Mouse (Mus musculus): ENCODE results near the gene 9930111J21Rik1.
"Not testable (repeated sequence)": the region's sequence is repeated elsewhere in the genome, so short reads cannot be mapped to it uniquely, and the experiment has no call there.

The 9930111J21Rik1 gene

GRCm38 (mm10) chr11:48908459-48908858 is 70.7 kb downstream of the 9930111J21Rik1 start:
- DNase-seq: no peak

- DNase-seq: no peak
These were observed 77.2 kb downstream of the 9930111J21Rik1 start, which contains the start of gene Gm5431 for GRCm38 (mm10) chr11:48902021-48902420. Gene Gm5431, minus strand, starts transcription at chr11:48902214.

DNA sequence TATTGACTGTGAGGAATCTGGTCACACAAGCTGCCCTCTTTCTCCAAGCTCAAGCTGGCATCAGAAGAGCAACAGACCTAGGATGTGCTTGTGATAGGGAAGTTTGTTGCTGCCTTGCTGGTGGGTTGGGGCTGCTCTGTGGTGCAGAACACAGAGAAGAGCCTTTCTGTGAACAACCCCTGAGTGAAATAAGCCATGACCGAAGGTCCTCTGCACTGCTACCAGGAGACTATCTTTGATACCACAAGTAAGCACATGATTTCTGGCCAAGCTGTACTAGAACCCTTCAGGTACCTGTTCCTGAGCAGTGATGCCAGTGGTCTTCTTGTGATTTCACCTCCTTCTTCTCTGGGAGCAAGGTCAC is 77.6 kb downstream of the 9930111J21Rik1 start:
- DNase-seq: not testable (repeated sequence)

GRCm38 (mm10) chr11:48900654-48901566 is 78.3 kb downstream of the 9930111J21Rik1 start:
- DNase-seq: not testable (repeated sequence)

DNA sequence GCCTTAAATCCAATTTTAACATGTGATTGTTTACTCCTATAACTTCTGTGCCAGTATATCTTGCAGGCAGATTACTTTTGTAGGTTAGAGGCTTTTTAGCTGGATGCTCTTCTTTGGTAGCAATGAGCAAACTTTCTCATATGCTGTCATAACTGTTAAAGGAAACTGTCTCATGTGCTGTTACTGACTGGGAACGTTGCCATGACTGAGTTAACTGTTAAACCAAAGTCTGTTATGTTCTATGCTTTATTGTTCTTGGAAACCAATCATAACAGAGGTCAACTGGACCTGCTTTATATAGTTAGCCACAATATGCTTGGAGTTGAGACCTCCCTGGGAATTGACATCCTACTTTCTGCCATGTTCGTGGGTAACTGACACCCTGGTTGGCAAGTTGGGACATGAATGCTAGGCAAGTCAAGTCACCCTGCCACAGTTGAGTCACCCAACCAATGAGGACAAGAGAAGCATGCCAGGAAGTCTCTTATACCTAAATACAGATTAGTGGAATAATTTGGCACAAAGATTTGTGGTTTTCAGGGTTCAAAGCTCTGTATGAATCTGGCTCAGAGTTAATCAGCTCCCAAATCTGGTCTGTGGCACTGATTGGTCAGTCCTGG is 80.3 kb downstream of the 9930111J21Rik1 start:
- no peak for DNase-seq

All from cerebellum, adult 9-10 months (tissue).